Mouse (Mus musculus): ENCODE measurements around the gene Edc4. TPM values are rescaled to one million over a fixed set of nuclear protein-coding genes. Genes with fewer than 3 reads are reported as not detected.

Edc4 gene
- polyA plus RNA-seq, 1 experiment from 2014 or later: 55.6 TPM

DNA sequence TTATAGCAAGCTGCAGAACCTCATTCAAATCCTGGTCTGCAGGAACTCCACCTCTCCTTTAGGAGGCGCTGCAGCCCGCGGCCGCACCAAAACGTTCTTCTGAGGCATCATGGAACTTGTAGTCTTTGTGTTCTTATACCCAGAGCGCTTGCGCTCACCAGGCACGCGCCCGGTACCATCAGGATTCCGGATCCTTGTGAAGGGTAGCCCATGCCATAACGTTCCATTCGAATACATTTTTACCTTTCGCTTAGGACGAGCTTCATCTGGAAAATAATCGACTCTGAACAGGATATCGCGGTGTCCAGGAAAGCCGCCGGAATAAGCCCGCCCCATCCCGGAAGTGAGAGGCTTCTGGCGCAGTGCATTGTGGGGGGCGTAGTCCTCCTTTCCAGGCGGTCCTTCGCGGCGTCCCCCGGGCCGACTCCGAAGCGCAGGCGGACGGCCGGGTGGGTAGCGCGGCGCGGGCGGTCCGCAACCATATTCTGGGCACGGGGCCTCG lies 25.9 kb upstream of the Edc4 start, which contains the start of gene Thap11:
Gene Thap11, plus strand, starts transcription at position 418 of the 502 bp plus-strand sequence.
- under 1% methylated on average over 43 of the region's 43 CpGs for WGBS
- ATAC-seq (replicated peaks): peak; percentile 93
- H3K4me1 ChIP-seq: peaks cover 53% of the 10 kb centered on the region

GRCm38 (mm10) chr8:105855248-105856167 lies 25.2 kb upstream of the Edc4 start:
- Histone ChIP-seq H3K9me3 (no peaks in the 10 kb centered on the region), H3K9ac (replicated peaks) (peak overlapping the region; percentile 85), H3K4me3 (peak overlapping the region; percentile 92), H3K4me1 (peaks cover 52% of the 10 kb centered on the region), H3K36me3 (no peaks in the 10 kb centered on the region), H3K27ac (replicated peaks) (peak overlapping the region; percentile 81), H3K4me2 (replicated peaks) (peak overlapping the region; percentile 99), H3K27me3 (no peaks in the 10 kb centered on the region)
- ATAC-seq (replicated peaks): no peak; the same call in 1 of the 2 replicates
- under 1% methylated on average over 71 of the region's 71 CpGs for WGBS

More for the DNA sequence above, 25.9 kb upstream of the Edc4 start, which contains the start of gene Thap11:
- Histone ChIP-seq H3K9ac (replicated peaks) (peak within 1 kb of the TSS; percentile 85), H3K4me2 (replicated peaks) (peak within 1 kb of the TSS; percentile 99), H3K36me3 (no peaks in the 10 kb centered on the region), H3K27me3 (no peaks in the 10 kb centered on the region), H3K9me3 (no peaks in the 10 kb centered on the region), H3K27ac (replicated peaks) (peak within 1 kb of the TSS; percentile 81), H3K4me3 (peak within 1 kb of the TSS; percentile 92)

DNA sequence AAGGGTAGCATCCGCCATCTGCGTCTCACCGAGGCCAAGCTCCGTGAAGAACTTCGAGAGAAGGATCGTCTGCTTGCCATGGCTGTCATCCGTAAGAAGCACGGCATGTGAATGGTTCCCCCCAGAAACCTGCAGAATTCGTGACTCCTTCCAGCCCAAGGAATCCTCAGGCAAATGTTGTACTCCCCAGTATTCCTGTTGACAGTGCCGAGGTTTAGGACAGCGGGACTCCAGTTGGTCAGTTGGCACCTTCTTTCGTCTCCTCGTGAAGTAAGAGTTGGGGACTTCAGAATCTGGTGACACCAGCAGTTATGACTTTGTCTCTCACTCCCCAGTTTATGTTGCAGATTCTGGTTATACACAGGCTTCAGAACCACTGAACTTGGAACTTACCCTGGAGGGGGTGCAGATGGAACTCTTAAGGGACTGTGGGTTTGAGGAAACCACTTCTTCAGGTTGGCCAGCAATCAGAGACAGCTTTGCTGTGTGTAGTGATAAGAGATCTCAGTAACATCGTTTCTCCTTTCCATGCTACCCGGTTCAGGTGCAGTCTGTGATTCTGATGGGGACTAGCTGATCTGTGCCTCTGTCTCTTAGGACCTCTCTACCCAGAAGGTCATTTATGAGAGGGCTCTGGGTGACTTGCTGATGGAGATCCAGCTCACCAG lies 24.4 kb upstream of the Edc4 start:
- peak overlapping the region; percentile 85 for H3K9ac ChIP-seq (replicated peaks)
- peaks cover 49% of the 10 kb centered on the region for H3K4me1 ChIP-seq
- H3K9me3 ChIP-seq: no peaks in the 10 kb centered on the region
- no peaks in the 10 kb centered on the region for H3K36me3 ChIP-seq
- no peak for ATAC-seq (replicated peaks)
- peak overlapping the region; percentile 81; the same call in 1 of the 2 replicates for H3K27ac ChIP-seq (replicated peaks)
- WGBS: 27% methylated on average over 15 of the region's 15 CpGs
- H3K27me3 ChIP-seq: no peaks in the 10 kb centered on the region
- H3K4me2 ChIP-seq (replicated peaks): peak overlapping the region; percentile 99
- H3K4me3 ChIP-seq: peak overlapping the region; percentile 92

- 78% methylated on average over 5 of the region's 5 CpGs for WGBS
- Histone ChIP-seq H3K27me3 (no peaks in the 10 kb centered on the region), H3K9me3 (no peaks in the 10 kb centered on the region), H3K4me3 (no peak overlapping the region), H3K36me3 (no peaks in the 10 kb centered on the region), H3K4me2 (replicated peaks) (no peak overlapping the region), H3K27ac (replicated peaks) (no peak overlapping the region), H3K9ac (replicated peaks) (no peak overlapping the region), H3K4me1 (peaks cover 62% of the 10 kb centered on the region)
- no peak for ATAC-seq (replicated peaks)
These were observed 22.2 kb upstream of the Edc4 start for GRCm38 (mm10) chr8:105858495-105858894.

DNA sequence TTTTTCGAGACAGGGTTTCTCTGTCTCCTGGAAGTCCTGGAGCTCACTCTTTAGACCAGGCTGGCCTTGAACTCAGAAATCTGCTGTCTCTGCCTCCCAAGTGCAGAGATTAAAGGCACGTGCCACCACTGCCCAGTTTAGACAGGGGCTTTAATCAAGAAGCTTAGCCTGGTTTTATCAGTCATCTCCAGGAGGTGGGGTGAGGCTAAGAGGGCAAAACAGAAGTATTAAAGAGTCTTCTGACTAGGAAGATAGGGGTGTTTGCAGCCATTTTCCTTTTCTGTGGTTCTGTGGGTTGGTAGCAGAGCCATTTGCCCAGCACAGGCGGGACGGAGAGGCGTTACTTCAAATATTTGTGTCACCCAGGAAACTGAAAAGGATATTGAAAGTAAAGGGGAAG lies 21.4 kb upstream of the Edc4 start:
- no peak overlapping the region for H3K9ac ChIP-seq (replicated peaks)
- no peaks in the 10 kb centered on the region for H3K27me3 ChIP-seq
- no peaks in the 10 kb centered on the region for H3K9me3 ChIP-seq
- H3K27ac ChIP-seq (replicated peaks): peak overlapping the region; percentile 91; the same call in 1 of the 2 replicates
- no peaks in the 10 kb centered on the region for H3K36me3 ChIP-seq
- peaks cover 67% of the 10 kb centered on the region for H3K4me1 ChIP-seq
- 74% methylated on average over 5 of the region's 5 CpGs for WGBS
- H3K4me3 ChIP-seq: peak overlapping the region; percentile 74; the same call in 1 of the 2 replicates
- H3K4me2 ChIP-seq (replicated peaks): no peak overlapping the region
- no peak for ATAC-seq (replicated peaks)

DNA sequence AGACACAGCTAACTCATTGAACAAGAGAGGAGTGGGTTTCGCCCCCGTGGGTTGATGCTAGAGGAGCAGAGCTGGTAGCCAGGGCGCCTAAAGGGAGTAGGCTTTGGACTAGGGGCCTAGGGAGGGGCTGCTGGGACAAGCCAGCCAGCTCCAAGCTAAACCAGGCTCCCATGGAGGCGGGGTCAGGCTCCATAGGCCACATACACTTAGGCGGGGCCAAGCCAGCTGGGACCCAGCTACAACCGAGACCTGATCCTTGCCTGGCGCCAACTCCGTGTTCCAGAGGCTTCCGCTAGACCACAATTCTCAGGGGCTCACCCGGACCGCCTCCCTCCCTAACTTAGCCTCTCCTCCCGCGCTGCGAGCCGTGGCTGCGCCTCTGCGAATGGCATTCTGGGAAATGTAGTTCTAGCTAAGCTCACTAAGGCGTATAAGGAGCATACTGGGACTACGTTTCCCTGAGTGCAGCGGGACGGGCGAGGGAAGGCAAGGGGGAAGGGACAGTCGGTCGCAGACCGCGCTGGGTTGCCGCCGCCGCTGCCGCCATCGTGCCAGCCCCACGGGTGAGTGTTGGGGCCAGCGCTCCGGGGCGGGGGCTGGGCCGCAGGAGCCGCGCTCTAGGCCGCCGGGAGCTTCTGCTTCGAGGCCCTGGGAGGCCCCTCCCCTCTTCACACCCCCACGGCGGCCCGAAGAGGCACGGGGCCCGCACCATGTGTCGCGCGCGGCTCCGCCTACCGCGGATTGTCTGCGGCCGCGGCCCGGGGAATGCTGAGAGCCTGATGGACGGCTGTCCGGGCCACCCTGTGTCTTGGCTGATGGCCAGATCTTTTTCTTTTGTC lies 20.3 kb upstream of the Edc4 start, which contains the start of gene Nutf2:
Gene Nutf2, plus strand, starts transcription at position 438 of the 839 bp plus-strand sequence.
- peak within 1 kb of the TSS; percentile 91 for H3K27ac ChIP-seq (replicated peaks)
- no peaks in the 10 kb centered on the region for H3K9me3 ChIP-seq
- peaks cover 67% of the 10 kb centered on the region for H3K4me1 ChIP-seq
- peak within 1 kb of the TSS; percentile 88 for H3K9ac ChIP-seq (replicated peaks)
- WGBS: under 1% methylated on average over 59 of the region's 59 CpGs
- H3K4me3 ChIP-seq: peak within 1 kb of the TSS; percentile 74
- H3K4me2 ChIP-seq (replicated peaks): peak within 1 kb of the TSS; percentile 62
- H3K27me3 ChIP-seq: no peaks in the 10 kb centered on the region
- ATAC-seq (replicated peaks): peak; percentile 98
- no peaks in the 10 kb centered on the region for H3K36me3 ChIP-seq

- H3K4me3 ChIP-seq: peak overlapping the region; percentile 74
- peak overlapping the region; percentile 88 for H3K9ac ChIP-seq (replicated peaks)
- no peak for ATAC-seq (replicated peaks)
- WGBS: 6% methylated on average over 1 of the region's 1 CpGs
- H3K4me1 ChIP-seq: peaks cover 53% of the 10 kb centered on the region
- no peaks in the 10 kb centered on the region for H3K27me3 ChIP-seq
- peaks cover 8% of the 10 kb centered on the region for H3K36me3 ChIP-seq
- no peaks in the 10 kb centered on the region for H3K9me3 ChIP-seq
- H3K4me2 ChIP-seq (replicated peaks): peak overlapping the region; percentile 60
- no peak overlapping the region for H3K27ac ChIP-seq (replicated peaks)
These were observed 18.7 kb upstream of the Edc4 start for GRCm38 (mm10) chr8:105861951-105862350.

DNA sequence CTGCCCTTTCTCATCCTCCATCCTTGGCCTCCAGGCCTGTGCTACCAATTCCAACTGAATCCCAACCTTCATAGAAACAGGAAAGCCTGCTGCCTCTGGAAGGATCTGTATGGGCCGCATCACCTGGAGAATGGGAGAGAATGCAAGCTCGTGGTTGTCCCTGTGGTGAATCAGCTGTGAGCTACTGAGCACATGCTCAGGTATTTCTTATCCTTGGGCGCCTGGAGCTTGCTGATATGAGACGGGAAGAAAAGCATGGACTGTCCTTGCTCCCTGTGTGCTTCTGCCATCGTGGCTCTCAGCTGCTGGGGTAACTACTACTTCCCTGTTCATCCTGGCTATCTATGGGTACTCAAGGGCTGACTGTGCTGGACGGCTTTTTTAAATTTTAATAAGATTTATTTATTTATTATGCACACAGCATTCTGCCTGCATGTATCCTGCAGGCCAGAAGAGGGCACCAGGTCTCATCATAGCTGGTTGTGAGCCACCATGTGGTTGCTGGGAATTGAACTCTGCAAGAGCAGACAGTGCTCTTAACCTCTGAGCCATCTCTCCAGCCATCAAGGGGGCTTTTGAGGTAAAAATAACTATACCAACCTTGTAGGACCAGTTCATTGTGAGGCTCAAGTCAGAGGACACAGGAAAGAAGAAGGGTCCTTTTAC lies 14.2 kb upstream of the Edc4 start:
- Histone ChIP-seq H3K9me3 (no peaks in the 10 kb centered on the region), H3K36me3 (peaks cover 31% of the 10 kb centered on the region), H3K27me3 (no peaks in the 10 kb centered on the region), H3K4me3 (no peak overlapping the region), H3K4me1 (peaks cover 20% of the 10 kb centered on the region), H3K9ac (replicated peaks) (no peak overlapping the region), H3K27ac (replicated peaks) (no peak overlapping the region), H3K4me2 (replicated peaks) (no peak overlapping the region)
- ATAC-seq (replicated peaks): no peak
- 86% methylated on average over 6 of the region's 6 CpGs for WGBS

DNA sequence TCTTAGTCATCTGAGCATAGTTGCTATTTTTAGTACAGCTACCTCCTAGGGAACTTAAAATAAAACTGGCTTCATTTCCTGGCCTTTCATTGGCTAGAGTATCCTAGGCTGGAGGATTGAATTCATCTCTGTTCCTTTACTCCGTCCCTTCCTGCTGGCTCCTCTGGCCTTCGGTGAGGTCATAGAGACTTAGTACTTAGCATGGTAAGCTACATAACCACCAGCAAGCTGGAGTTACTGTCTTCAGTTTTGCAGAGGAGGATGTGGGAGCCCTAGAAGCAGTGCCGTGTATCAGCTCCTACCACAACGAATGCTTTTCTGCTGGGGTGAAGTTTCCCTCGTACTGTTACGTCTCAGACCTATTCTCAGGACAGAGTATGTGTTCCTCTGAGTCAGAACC lies 6.4 kb upstream of the Edc4 start:
- WGBS: 90% methylated on average over 6 of the region's 6 CpGs
- no peaks in the 10 kb centered on the region for H3K9me3 ChIP-seq
- H3K4me2 ChIP-seq (replicated peaks): no peak overlapping the region
- H3K4me1 ChIP-seq: no peaks in the 10 kb centered on the region
- no peak overlapping the region for H3K9ac ChIP-seq (replicated peaks)
- no peak overlapping the region for H3K4me3 ChIP-seq
- ATAC-seq (replicated peaks): no peak
- no peak overlapping the region for H3K27ac ChIP-seq (replicated peaks)
- H3K27me3 ChIP-seq: no peaks in the 10 kb centered on the region
- peaks cover 57% of the 10 kb centered on the region for H3K36me3 ChIP-seq

- peaks cover 85% of the 10 kb centered on the region for H3K36me3 ChIP-seq
- 91% methylated on average over 12 of the region's 12 CpGs for WGBS
- no peak overlapping the region for H3K4me3 ChIP-seq
- H3K9ac ChIP-seq (replicated peaks): no peak overlapping the region
- no peak overlapping the region for H3K4me2 ChIP-seq (replicated peaks)
- H3K4me1 ChIP-seq: peaks cover 5% of the 10 kb centered on the region; the same call in 1 of the 2 replicates
- no peak for ATAC-seq (replicated peaks)
- H3K27ac ChIP-seq (replicated peaks): no peak overlapping the region
- no peaks in the 10 kb centered on the region for H3K27me3 ChIP-seq
- H3K9me3 ChIP-seq: no peaks in the 10 kb centered on the region
These were observed 9.2 kb downstream of the Edc4 start for GRCm38 (mm10) chr8:105889756-105890465.
